Mouse (Mus musculus): ENCODE data around the gene Acad12. TPM values are rescaled to one million over a fixed set of nuclear protein-coding genes. Genes with fewer than 3 reads are reported as not detected.

Acad12 gene
- total RNA-seq, 2 experiments from 2014 or later: 54.1 to 60.7 TPM

DNA sequence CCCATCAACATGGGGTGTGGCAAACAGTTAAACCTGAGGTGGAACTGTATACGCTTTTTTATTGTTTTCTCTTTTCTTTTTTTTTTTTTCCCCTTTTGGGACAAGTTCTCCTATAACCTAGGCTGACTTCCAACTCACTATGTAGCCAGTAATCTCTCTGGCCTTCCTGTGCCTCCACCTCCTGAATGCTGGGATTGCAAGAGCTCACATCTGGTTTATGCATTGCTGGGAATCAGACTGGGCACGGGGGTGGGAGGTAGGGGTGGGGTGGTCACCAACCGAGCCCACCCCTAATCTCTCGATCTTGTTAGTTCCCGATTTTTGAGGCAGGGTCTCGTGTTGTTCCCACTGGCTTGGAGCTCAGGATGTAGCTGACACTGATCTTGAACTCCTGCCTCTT lies 28.8 kb downstream of the Acad12 start:
- intact Hi-C loops (cut with DNase I): no loop called here
- no peak for DNase-seq (ENCODE audit: low spot score)

- intact Hi-C loops (cut with DNase I): no loop called here
- DNase-seq (ENCODE audit: low spot score): peak; percentile 64
Measured at GRCm38 (mm10) chr5:121586400-121587039, 32.2 kb downstream of the Acad12 start.

- DNase-seq (ENCODE audit: low spot score): no peak
- intact Hi-C loops (cut with DNase I): loop anchor here (2.0 kb wide), 1 partner anchor 17 kb away; no protein-coding TSS in a partner anchor
Measured at GRCm38 (mm10) chr5:121585699-121586098, 33.0 kb downstream of the Acad12 start.

- intact Hi-C loops (cut with DNase I): loop anchor here (2.0 kb wide), 1 partner anchor 18 kb away; no protein-coding TSS in a partner anchor
- DNase-seq (ENCODE audit: low spot score): no peak
Measured at GRCm38 (mm10) chr5:121585005-121585404, 33.7 kb downstream of the Acad12 start.

GRCm38 (mm10) chr5:121583765-121584501 lies 34.8 kb downstream of the Acad12 start:
- DNase-seq (ENCODE audit: low spot score): peak; percentile 97
- intact Hi-C loops (cut with DNase I): loop anchor here (2.0 kb wide), 1 partner anchor 19 kb away; no protein-coding TSS in a partner anchor

DNA sequence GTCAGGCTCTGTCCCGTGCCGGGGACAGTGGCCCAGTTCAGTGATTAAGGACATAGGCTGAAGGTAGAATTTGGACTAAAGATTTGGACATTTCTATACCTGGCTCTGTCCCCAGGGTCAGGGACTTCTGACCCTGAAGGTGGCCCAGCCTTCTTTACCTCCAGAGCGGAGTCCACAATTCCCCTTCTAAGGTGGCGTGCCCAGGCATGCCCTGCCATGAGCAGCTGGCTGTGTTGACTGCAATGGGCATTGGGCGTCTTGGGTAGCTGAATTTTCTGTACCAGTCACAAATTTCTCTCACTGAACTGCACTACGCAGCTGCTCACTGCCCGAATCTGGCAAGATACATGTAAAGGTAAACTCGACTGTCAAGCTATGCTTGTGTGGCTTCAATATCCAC lies 36.8 kb downstream of the Acad12 start:
- intact Hi-C loops (cut with DNase I): no loop called here
- no peak for DNase-seq (ENCODE audit: low spot score)

DNA sequence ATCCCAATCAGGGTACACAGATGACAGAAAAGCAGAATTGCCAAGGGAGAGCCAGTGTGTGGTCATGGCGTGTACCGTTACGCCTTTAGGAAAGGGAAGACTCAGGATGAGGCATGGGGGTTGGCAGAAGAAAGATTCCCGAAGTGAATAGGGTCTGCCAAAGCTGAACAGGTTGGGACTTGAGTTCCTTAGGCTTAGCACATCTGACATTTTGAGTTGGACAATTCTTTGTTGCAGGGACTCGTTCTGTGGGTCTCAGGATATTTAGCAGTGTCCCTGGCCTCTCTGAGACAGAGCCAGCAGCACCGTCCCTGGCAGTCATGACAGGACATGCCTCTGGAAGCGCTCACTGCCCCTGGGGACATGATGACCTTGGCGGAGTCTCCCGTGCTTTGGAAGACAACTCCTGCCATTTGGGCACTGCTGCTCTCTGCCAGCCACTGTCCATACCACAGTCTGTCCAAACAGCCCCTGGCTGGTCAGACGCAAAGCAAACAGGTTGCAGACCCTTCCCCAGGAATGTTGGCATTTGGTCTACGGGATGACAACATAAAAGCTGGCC lies 41.7 kb downstream of the Acad12 start:
- DNase-seq (ENCODE audit: low spot score): no peak
- intact Hi-C loops (cut with DNase I): no loop called here

DNA sequence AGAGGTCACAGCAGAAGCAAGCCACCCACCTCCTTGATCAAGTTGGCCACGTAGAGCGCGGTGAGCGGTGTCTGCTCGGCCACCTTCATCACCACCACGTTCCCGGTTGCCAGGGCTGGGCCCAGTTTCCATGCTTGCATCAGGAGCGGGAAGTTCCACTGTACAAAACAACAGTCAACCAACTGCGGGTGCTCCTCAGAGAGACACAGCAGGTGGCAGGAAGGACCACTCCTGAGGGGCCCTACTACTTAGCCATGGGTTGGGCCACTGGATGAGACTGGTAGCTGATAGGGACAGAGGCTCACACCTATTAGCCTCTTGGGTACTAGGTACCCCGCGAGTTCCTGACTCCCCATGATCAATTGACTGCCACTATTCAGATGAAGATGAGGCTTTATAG lies 42.9 kb downstream of the Acad12 start:
- intact Hi-C loops (cut with DNase I): no loop called here
- DNase-seq (ENCODE audit: low spot score): no peak

DNA sequence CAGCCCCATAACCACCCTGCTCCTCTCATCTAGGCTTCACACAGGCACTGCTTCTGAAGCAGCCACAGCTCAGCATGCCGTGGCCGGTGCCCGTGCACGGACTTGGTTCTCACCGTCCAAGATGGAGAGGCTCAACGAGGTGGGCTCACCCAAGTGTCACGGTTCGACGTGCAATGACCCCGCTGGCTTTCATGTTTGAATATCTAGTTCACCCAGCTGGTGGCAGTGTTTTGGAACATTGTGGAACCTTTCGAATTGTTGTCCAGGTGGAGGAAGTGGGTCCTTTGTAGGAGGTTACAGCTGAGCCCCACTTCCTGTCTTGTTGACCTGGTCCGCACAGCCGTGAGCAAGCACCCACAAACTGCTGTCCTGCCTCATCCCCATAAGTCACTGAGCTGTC lies 44.6 kb downstream of the Acad12 start:
- intact Hi-C loops (cut with DNase I): no loop called here

GRCm38 (mm10) chr5:121570787-121571186 lies 48.0 kb downstream of the Acad12 start:
- intact Hi-C loops (cut with DNase I): no loop called here
- no peak for DNase-seq (ENCODE audit: low spot score)

More for the DNA sequence above, 44.6 kb downstream of the Acad12 start:
- no peak for DNase-seq (ENCODE audit: low spot score)

GRCm38 (mm10) chr5:121569881-121570420 lies 48.8 kb downstream of the Acad12 start:
- intact Hi-C loops (cut with DNase I): no loop called here
- DNase-seq (ENCODE audit: low spot score): no peak

GRCm38 (mm10) chr5:121566035-121566681 lies 52.6 kb downstream of the Acad12 start:
- DNase-seq (ENCODE audit: low spot score): no peak
- intact Hi-C loops (cut with DNase I): no loop called here

DNA sequence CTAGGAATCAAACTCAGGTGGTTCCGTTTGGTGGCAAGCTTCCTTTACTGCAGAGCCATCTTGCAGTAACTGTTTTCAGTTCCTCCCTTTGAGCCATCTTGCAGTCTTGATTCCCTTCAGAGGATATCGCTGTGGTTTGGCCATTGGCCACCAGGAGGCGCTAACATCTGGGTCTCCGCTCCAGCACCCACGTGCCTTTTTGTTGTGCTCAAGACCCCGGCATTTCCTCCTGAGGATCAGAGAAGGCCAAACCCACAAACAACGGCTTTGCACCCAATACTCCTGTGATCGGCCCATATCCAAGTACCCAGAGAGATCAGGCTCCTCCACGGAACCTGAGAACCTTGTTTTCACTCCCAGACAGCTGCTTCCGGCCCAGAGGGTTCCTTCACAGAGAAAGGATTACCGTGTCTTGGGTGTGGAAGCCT lies 54.3 kb downstream of the Acad12 start:
- intact Hi-C loops (cut with DNase I): loop anchor here (1.0 kb wide), 1 partner anchor 38 kb away; no protein-coding TSS in a partner anchor
- DNase-seq (ENCODE audit: low spot score): peak; percentile 73

GRCm38 (mm10) chr5:121562436-121562835 lies 56.3 kb downstream of the Acad12 start:
- intact Hi-C loops (cut with DNase I): no loop called here
- DNase-seq (ENCODE audit: low spot score): no peak

GRCm38 (mm10) chr5:121549196-121549595 lies 69.5 kb downstream of the Acad12 start:
- intact Hi-C loops (cut with DNase I): loop anchor here (5.0 kb wide), 1 partner anchor 53 kb away; no protein-coding TSS in a partner anchor
- no peak for DNase-seq (ENCODE audit: low spot score)

DNA sequence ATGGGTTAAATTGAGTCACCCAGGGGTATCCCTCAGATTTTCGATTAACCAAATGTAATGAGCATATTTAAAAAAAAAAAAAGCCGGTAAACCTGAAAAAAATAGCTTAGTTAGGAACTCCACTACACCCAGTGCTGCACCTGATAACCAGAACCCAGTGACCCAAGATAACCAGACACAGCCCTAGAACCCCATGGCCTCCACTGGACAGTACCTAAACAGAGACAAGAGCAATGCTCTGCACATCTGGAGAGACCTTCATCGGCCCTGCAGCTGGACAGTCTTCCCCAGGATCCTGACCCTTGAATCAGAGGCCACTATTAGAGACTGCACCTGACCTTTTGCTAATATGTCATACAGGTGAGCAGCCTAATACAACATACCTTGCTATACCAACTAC lies 71.7 kb downstream of the Acad12 start:
- DNase-seq (ENCODE audit: low spot score): no peak
- intact Hi-C loops (cut with DNase I): loop anchor here (5.0 kb wide), 1 partner anchor 55 kb away; no protein-coding TSS in a partner anchor
